Mouse (Mus musculus) bone marrow macrophage, adult 2 months (primary cell): Measurements from ENCODE around the gene Rcor2. TPM values are rescaled to one million over a fixed set of nuclear protein-coding genes. Genes with fewer than 3 reads are reported as not detected.

Experiments used
- H3K27ac ChIP-seq: 2 replicates; pipeline ENCODE4 v1.5.1; 2012; ENCODE audit warnings: low read depth, low read length; ENCODE audit not compliant: insufficient read depth
- H3K4me1 ChIP-seq: 2 replicates; pipeline ENCODE4 v1.6.1; 2012; ENCODE audit warnings: low read length; ENCODE audit not compliant: control insufficient read depth, insufficient read depth
- H3K4me3 ChIP-seq: 2 replicates; pipeline ENCODE4 v1.5.1; 2012; ENCODE audit warnings: mild to moderate bottlenecking, low read length, moderate library complexity; ENCODE audit not compliant: insufficient read depth
- CTCF ChIP-seq: IDR thresholded peaks from 2 replicates; pipeline ENCODE4 v1.5.1; 2012; ENCODE audit warnings: low read depth, mild to moderate bottlenecking, low read length, moderate library complexity
- POLR2A ChIP-seq: IDR thresholded peaks from 2 replicates; pipeline ENCODE4 v1.6.1; 2012; ENCODE audit warnings: mild to moderate bottlenecking, low read depth, low read length, borderline replicate concordance
- polyA plus RNA-seq: library from polyadenylated mRNA; stranded (reverse); fragments of >200 nt; gene quantifications from 2 replicates; pipeline ENCODE4 v1.2.4, GENCODE M21; 2012; ENCODE audit not compliant: missing spikeins, insufficient read depth, insufficient read length

The Rcor2 gene
- polyA plus RNA-seq, 1 experiment, result 1.5 TPM

- Histone ChIP-seq H3K4me3 (no peak overlapping the region), H3K4me1 (peaks cover 22% of the 10 kb centered on the region), H3K27ac (no peak overlapping the region)
- TF ChIP-seq CTCF (no peak), POLR2A (no peak)
These were observed 22.6 kb downstream of the Rcor2 start for GRCm38 (mm10) chr19:7289767-7290166.

- TF ChIP-seq POLR2A (no peak), CTCF (no peak)
- Histone ChIP-seq H3K4me1 (peaks cover 35% of the 10 kb centered on the region), H3K4me3 (no peak overlapping the region), H3K27ac (no peak overlapping the region)
These were observed 25.0 kb downstream of the Rcor2 start for GRCm38 (mm10) chr19:7291958-7292709.

GRCm38 (mm10) chr19:7294098-7294876, 27.2 kb downstream of the Rcor2 start:
- Histone ChIP-seq H3K4me1 (peaks cover 39% of the 10 kb centered on the region), H3K4me3 (no peak overlapping the region), H3K27ac (no peak overlapping the region)
- TF ChIP-seq POLR2A (no peak), CTCF (no peak)

GRCm38 (mm10) chr19:7295071-7295658, 28.0 kb downstream of the Rcor2 start:
- H3K4me3 ChIP-seq, result peak overlapping the region; percentile 17
- H3K4me1 ChIP-seq, result peaks cover 41% of the 10 kb centered on the region
- TF ChIP-seq POLR2A, result no peak
- no peak for TF ChIP-seq CTCF
- H3K27ac ChIP-seq, result no peak overlapping the region

- H3K4me1 ChIP-seq, result peaks cover 41% of the 10 kb centered on the region
- H3K27ac ChIP-seq, result no peak overlapping the region
- no peak overlapping the region for H3K4me3 ChIP-seq
- TF ChIP-seq POLR2A (no peak), CTCF (no peak)
These were observed 28.8 kb downstream of the Rcor2 start for GRCm38 (mm10) chr19:7295959-7296358.

- Histone ChIP-seq H3K4me3 (no peak overlapping the region), H3K4me1 (peaks cover 55% of the 10 kb centered on the region)
- TF ChIP-seq POLR2A, result no peak
- no peak for TF ChIP-seq CTCF
These were observed 31.9 kb downstream of the Rcor2 start for GRCm38 (mm10) chr19:7299052-7299451.

GRCm38 (mm10) chr19:7300078-7300477, 33.0 kb downstream of the Rcor2 start:
- H3K27ac ChIP-seq, result no peak overlapping the region
- H3K4me3 ChIP-seq, result no peak overlapping the region
- no peak for TF ChIP-seq POLR2A
- TF ChIP-seq CTCF, result no peak
- peaks cover 49% of the 10 kb centered on the region for H3K4me1 ChIP-seq

More at GRCm38 (mm10) chr19:7299052-7299451, 31.9 kb downstream of the Rcor2 start:
- H3K27ac ChIP-seq, result no peak overlapping the region

GRCm38 (mm10) chr19:7301647-7302492, 34.7 kb downstream of the Rcor2 start:
- Histone ChIP-seq H3K4me3 (no peak overlapping the region), H3K4me1 (peaks cover 50% of the 10 kb centered on the region), H3K27ac (no peak overlapping the region)
- TF ChIP-seq POLR2A, result no peak
- no peak for TF ChIP-seq CTCF

- Histone ChIP-seq H3K27ac (no peak overlapping the region), H3K4me1 (peaks cover 56% of the 10 kb centered on the region), H3K4me3 (no peak overlapping the region)
- TF ChIP-seq POLR2A (no peak), CTCF (no peak)
These were observed 35.3 kb downstream of the Rcor2 start for GRCm38 (mm10) chr19:7302493-7302797.

GRCm38 (mm10) chr19:7303796-7304195, 36.7 kb downstream of the Rcor2 start:
- Histone ChIP-seq H3K27ac (no peak overlapping the region), H3K4me1 (peaks cover 69% of the 10 kb centered on the region), H3K4me3 (no peak overlapping the region)
- no peak for TF ChIP-seq POLR2A
- no peak for TF ChIP-seq CTCF
